Mouse (Mus musculus) bone marrow macrophage, adult 2 months (primary cell): Measurements from ENCODE around the gene Itpa.

Source experiments
- CTCF ChIP-seq: IDR thresholded peaks from 2 replicates; pipeline ENCODE4 v1.5.1; 2012; ENCODE audit warnings: low read depth, mild to moderate bottlenecking, low read length, moderate library complexity
- POLR2A ChIP-seq: IDR thresholded peaks from 2 replicates; pipeline ENCODE4 v1.6.1; 2012; ENCODE audit warnings: mild to moderate bottlenecking, low read depth, low read length, borderline replicate concordance

- no peak for TF ChIP-seq CTCF
- TF ChIP-seq POLR2A = no peak
Observed at GRCm38 (mm10) chr2:130697153-130697810, 29.9 kb downstream of the Itpa start, which contains the start of gene Slc4a11.
